Mouse (Mus musculus): ENCODE results near the gene Gucy1a1. TPM values are rescaled to one million over a fixed set of nuclear protein-coding genes. Genes with fewer than 3 reads are reported as not detected.

Gucy1a1 gene
- polyA plus RNA-seq, 1 experiment from 2014 or later = 33.5 TPM

Small RNA genes lying within 50 kb of the gene (microRNA-seq; reads per million reads assigned to microRNA genes)
- not detected for gene Mir7010

Other genes with a start within 250 kb of the Gucy1a1 start
- gene Ctso, start 213.2 kb downstream of the Gucy1a1 start, polyA plus RNA-seq (2016; fragmentation: Nextera tagmentation; extraction: Ambion mirVana) = 10.1 and 15.9 TPM in 2 replicates
- gene Tdo2, start 169.6 kb downstream of the Gucy1a1 start, polyA plus RNA-seq (2016; fragmentation: Nextera tagmentation; extraction: Ambion mirVana) = 2.1 and 2.6 TPM in 2 replicates
- not detected in 2 replicates for gene Asic5, start 163.5 kb downstream of the Gucy1a1 start, polyA plus RNA-seq (2016; fragmentation: Nextera tagmentation; extraction: Ambion mirVana)
- gene Gucy1b1, start 71.1 kb downstream of the Gucy1a1 start, polyA plus RNA-seq (2016; fragmentation: Nextera tagmentation; extraction: Ambion mirVana) = 32.6 and 42.7 TPM in 2 replicates
- 4.9 and 5.3 TPM in 2 replicates for gene Map9, start 212.3 kb upstream of the Gucy1a1 start, polyA plus RNA-seq (2016; fragmentation: Nextera tagmentation; extraction: Ambion mirVana)

All from heart, embryonic 10.5 days (tissue).